Mouse (Mus musculus): ENCODE results near the gene Mpv17.

Gene Mpv17

GRCm38 (mm10) chr5:31188223-31188840 lies 34.3 kb upstream of the Mpv17 start:
- CTCF ChIA-PET = interaction anchor here (1.4 kb wide), 1 partner anchor 139 kb away, joined by 3 read pairs; no protein-coding TSS in a partner anchor

GRCm38 (mm10) chr5:31183678-31184077 lies 29.6 kb upstream of the Mpv17 start:
- CTCF ChIA-PET = no interaction called here

DNA sequence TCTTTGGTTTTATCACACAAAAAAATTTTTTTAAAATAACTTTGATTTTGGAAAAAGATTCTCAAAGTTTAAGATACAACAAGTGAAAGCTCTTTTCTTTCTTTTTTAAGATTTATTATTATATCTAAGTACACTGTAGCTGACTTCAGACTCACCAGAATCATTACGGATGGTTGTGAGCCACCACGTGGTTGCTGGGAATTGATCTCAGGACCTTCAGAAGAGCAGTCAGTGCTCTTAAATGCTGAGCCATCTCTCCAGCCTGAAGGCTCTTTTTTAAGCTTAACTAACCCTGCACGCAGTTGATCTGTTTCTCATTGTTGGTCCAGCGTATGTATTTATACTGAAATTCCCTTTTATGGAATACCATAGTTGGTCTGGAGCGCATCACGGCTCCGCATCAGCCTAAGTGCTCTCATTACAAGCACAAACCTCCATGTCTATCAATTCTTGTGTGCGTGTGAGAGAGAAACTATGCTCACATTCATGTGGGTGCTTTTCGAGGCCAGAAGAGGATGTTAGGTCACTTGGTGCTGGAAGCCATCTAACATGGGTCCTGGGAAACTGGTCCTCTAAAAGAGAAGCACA lies 27.2 kb upstream of the Mpv17 start:
- CTCF ChIA-PET = no interaction called here

DNA sequence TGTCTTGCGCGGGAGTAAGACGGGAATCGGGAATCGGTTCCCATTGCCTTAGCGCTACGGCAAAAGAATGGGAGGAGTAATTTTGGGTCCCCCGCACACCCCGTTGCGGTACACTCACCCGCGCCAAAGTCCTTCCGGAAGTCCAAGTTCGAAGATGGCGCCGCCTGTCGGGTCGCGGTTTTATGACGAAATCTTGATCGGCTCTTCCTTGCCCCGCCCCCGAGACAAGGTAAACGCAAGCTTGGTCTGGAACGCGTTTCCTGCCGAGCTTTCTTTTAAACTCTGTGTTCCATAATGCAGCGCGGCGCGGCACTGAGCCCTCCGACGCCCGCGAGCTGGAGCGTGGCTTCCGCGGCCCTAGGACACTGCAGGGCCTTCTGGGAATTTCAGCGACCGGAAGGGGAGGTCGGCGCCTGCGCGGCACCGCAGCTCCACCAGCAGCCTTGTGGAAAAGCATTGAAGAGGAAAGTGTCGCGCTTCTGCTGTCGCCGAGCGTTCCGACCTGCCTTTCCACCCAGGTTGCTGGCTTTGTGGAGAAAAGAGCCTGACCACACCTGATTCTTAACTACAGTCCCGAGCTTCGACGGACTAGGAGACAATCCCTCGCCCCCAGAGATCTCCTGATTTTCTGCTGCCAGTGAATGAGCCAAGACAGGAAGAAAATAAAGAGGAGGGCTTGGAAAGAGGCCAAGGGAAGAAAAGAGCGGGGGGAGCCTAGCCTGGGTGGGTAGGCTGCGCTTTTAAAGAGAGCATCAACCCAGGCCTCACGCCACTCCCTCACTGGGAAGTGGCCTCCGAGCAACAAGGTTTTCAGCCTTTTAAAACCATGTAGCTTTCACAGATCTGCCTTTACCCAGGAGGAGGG lies 25.9 kb upstream of the Mpv17 start, which contains the start of the genes Gm29609 and Gtf3c2:
Gene Gm29609, minus strand, starts transcription at position 146 of the 865 bp plus-strand sequence.
Gene Gtf3c2, minus strand, starts transcription at position 379 of the 865 bp plus-strand sequence.
- CTCF ChIA-PET = interaction anchor here (0.8 to 0.9 kb wide), 2 partner anchors 8 to 110 kb away, joined by 3 to 4 read pairs; no protein-coding TSS in a partner anchor

DNA sequence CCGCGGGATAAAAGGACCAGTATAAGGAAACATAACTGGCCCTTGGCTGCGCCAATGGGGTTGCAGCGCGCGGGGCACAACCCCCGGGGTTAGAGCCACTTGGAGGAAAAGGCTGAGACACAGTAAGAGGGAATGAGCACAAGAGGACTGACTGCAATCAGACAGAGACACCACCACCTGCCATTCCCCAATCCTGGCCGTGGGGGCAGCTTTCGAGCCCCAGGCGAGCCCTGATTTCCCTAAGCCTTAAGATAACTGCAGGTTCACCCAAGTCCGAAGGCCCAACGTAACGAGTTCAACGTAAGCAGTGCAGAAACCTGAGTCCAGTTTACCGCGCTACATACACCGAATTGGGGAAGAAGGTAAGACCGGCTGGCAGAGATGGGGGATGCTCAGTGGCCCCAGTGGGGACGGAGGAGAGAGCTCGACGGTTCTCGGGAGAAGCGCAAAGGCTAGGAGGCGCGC lies 25.3 kb upstream of the Mpv17 start:
- CTCF ChIA-PET = interaction anchor here (0.8 kb wide), 1 partner anchor 111 kb away, joined by 3 read pairs; no protein-coding TSS in a partner anchor

- CTCF ChIA-PET = no interaction called here
These were observed 14.6 kb upstream of the Mpv17 start for GRCm38 (mm10) chr5:31168630-31169029.

- CTCF ChIA-PET = no interaction called here
These were observed 10.8 kb upstream of the Mpv17 start for GRCm38 (mm10) chr5:31164878-31165277.

DNA sequence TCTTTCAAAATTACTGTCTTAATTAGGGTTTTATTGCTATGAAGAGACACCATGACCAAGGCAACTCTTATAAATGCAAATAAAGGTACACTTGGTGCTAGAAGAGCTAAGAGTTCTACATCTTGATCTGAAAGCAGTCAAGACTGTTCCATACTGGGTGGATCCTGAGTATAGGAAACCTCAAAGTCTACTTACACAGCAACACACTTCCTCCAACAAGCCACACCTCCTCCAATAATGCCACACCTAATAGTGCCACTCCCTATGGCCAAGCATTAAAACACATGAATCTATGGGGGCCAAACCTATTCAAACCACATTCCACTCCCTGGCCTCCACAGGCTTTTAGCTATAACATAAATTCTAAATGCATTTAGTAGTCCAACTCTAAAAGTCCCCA lies 8.4 kb upstream of the Mpv17 start:
- CTCF ChIA-PET = interaction anchor here (0.5 kb wide), 1 partner anchor 60 kb away, joined by 3 read pairs; no protein-coding TSS in a partner anchor

DNA sequence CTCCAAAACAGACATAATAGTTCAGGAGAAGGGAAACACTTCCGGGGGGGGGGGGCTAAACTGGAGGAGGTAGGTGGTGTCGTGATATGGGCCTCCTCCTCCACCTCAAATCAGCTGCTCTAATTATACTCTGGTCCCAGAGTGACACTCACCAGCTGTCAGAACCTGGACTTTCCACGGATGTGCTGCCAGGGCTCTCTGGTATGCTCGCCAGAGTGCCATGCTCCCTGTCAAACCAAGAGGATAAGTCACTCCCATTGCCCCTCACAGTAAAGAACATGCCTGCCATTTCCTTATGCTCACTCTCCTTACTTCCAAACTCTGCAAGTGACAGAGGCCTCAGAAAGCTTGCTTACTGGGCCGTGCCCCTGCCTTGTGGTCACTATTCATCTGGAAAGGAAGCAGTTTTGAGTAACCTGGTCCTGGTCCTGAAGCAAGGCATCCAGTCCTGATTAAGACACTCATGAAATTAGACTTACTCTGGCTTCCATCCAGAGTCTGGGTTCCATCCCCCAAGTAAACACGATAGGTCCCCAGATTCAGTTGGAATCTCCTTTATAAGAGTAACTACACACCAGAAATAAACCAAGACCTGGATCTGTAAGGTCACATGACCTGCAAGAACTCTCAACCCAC lies 417 bp downstream of the Mpv17 start:
- CTCF ChIA-PET = interaction anchor here (0.6 kb wide), 2 partner anchors 125 to 175 kb away, joined by 3 read pairs; no protein-coding TSS in a partner anchor

DNA sequence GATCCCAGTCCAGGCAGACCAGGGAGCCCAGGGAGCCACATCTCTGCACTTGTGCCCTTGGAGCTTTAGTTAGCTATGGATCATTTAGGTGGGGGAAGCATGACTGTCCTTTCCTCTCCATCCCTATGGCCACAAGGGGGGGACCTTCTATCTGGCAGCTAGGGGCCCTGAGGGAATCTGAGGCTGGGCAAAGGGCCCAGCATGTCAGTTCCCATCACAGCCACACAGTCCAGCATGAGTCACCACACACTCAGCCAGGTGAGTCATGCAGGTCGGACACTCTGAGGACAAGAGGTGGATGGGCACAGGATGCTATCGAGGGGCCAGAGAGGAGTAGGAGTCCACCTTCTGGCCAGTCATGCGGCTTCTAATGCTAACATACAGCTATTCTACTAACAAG lies 2.3 kb downstream of the Mpv17 start:
- CTCF ChIA-PET = no interaction called here

DNA sequence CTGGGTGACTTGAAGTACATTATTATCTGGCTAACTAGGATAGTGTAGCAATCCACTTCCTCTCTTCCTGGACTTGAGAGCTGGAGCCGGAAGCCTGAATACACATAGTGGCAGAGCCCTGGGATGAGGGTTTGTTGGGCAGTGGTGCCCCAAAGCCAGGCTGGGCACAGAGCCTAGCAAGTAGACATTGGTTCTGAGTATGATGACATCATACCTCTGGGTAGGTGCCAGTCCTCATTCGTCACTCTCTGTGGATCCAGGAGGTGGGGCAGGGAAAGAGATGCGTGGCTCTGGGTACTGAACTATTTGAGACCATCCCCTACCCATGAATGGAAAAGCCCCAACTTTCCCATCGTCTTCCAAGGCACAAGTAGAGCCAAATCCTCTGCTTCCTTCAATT lies 4.3 kb downstream of the Mpv17 start:
- CTCF ChIA-PET = no interaction called here

- CTCF ChIA-PET = no interaction called here
These were observed 15.1 kb downstream of the Mpv17 start for GRCm38 (mm10) chr5:31138968-31139425.

- CTCF ChIA-PET = no interaction called here
These were observed 15.6 kb downstream of the Mpv17 start, which contains the start of gene Ucn for GRCm38 (mm10) chr5:31138241-31138967. TSS of gene Ucn (minus strand) at chr5:31138829.

DNA sequence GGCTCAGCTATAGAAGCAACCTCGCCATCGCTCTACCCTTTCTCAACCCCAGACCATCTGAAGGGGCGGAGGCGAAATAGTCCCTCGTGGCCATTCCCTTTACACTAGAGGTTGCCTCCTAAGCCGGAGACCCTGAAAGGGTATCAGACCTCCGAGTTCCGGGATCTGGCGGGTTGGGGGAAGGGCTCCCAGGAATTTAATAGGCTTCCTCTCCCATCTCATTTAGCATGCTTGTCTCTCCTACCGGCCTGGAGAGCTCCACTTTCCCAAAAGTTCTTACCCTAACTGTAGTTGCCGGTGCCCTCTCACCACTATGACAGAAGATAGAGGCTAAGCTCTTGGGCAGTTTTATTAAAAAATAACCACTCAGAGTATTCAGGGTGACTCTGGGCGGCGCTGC lies 16.4 kb downstream of the Mpv17 start:
- CTCF ChIA-PET = no interaction called here

DNA sequence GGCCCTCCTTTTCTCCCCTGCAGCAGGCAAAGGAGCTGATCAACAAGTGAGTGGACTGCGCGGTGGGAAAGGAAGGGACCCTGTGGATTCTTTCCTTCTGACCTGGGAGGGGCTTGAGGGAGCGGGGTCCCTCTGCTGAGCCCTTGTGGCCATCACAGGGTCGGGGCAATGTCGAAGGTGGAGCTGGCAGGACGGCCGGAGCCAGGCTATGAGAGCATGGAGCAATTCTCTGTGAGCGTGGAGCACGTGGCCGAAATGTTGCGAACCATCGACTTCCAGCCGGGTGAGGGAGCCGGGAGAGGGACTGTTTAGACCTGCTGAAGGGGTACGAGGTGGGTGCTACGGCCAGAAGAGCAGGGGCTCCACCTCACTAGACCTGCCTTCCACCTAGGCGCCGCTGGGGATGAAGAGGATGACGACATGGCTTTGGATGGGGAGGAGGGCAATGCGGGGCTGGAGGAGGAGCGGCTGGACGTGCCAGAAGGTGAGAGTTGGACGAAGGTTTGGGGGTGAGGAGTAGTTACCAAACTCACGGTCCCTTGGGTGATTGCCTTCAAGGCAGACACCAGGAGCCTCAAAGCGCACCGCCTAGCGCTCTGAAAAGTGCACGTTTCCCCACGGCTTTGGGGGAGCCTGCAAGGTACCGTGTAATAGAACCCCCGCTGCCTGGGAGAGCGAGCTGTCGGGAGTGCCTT lies 17.2 kb downstream of the Mpv17 start:
- CTCF ChIA-PET = no interaction called here

GRCm38 (mm10) chr5:31126050-31126449 lies 28.0 kb downstream of the Mpv17 start:
- CTCF ChIA-PET = interaction anchor here (0.7 kb wide), 1 partner anchor 1757 kb away, joined by 3 read pairs; no protein-coding TSS in a partner anchor

GRCm38 (mm10) chr5:31123481-31123880 lies 30.6 kb downstream of the Mpv17 start:
- CTCF ChIA-PET = no interaction called here

- CTCF ChIA-PET = no interaction called here
These were observed 32.9 kb downstream of the Mpv17 start for GRCm38 (mm10) chr5:31121111-31121510.

GRCm38 (mm10) chr5:31116912-31117311 lies 37.1 kb downstream of the Mpv17 start:
- CTCF ChIA-PET = no interaction called here

DNA sequence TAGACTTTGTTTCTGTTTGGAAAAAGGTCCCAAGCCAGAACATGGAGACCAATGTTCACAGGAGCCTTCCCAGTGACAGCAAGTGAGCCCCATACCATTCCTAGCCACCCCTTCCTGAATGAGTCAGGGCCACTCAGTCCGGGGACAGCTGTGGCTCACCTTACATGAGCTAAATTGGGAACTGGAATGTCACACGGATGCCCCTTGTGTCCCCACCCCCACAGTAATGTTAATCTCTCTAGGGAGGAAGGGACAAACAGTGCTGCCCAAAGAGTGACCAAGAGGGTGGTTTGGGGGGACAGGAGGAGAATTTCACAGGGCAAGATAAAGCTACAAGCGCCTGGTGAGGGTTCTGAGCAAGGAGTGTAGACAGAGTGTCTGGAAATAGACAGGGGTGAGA lies 37.7 kb downstream of the Mpv17 start, which contains the start of gene Trim54:
Gene Trim54, plus strand, starts transcription at position 359 of the 400 bp plus-strand sequence.
- CTCF ChIA-PET = no interaction called here

Measured in spleen, embryonic (tissue).